Mouse (Mus musculus) intestine, embryonic 16.5 days (tissue): ENCODE results near the gene Rnaset2b. TPM values are rescaled to one million over a fixed set of nuclear protein-coding genes. Genes with fewer than 3 reads are reported as not detected.
"Not testable (repeated sequence)": the region's sequence is repeated elsewhere in the genome, so short reads cannot be mapped to it uniquely, and the experiment has no call there.

Experiments
- ATAC-seq: fragments of 200-750 bp; cut with Nextera tagmentation; 2 replicates; pipeline ENCODE4 v1.8.0; 2017; ENCODE audit warnings: moderate TSS enrichment, moderate library complexity
- H3K27ac ChIP-seq: fragments of 300-500 bp; sonication (generic); 2 replicates; pipeline ENCODE4 v1.5.1; 2014; ENCODE audit warnings: mild to moderate bottlenecking, low read length
- H3K27me3 ChIP-seq: fragments of 300-500 bp; sonication (generic); replicated peaks from 2 replicates; pipeline ENCODE4 v1.6.1; 2014; ENCODE audit warnings: low read length, control low read depth, mixed read lengths; ENCODE audit not compliant: control insufficient read depth, insufficient read depth
- H3K36me3 ChIP-seq: fragments of 300-500 bp; sonication (generic); 2 replicates; pipeline ENCODE4 v1.6.1; 2014; ENCODE audit warnings: low read length, control low read depth; ENCODE audit not compliant: control insufficient read depth, insufficient read depth
- H3K4me1 ChIP-seq: fragments of 300-500 bp; sonication (generic); 2 replicates; pipeline ENCODE4 v1.6.1; 2014; ENCODE audit warnings: low read length, control low read depth, mixed read lengths; ENCODE audit not compliant: control insufficient read depth, insufficient read depth
- H3K4me2 ChIP-seq: fragments of 300-500 bp; sonication (generic); 2 replicates; pipeline ENCODE4 v1.6.1; 2014; ENCODE audit warnings: low read depth, low read length, control low read depth
- H3K4me3 ChIP-seq: fragments of 300-500 bp; sonication (generic); 2 replicates; pipeline ENCODE4 v1.5.1; 2014; ENCODE audit warnings: mild to moderate bottlenecking, low read length
- H3K9ac ChIP-seq: fragments of 300-500 bp; sonication (generic); 2 replicates; pipeline ENCODE4 v1.6.1; 2014; ENCODE audit warnings: low read depth, low read length
- H3K9me3 ChIP-seq: fragments of 300-500 bp; sonication (generic); 2 replicates; pipeline ENCODE4 v1.6.1; 2016; ENCODE audit warnings: low read length, control low read depth; ENCODE audit not compliant: control insufficient read depth
- whole genome bisulfite sequencing: fragments of 180-500 bp; shearing (Covaris S2); extraction: QIAGEN DNeasy Blood & Tissue Kit; methylation state at CpG from one replicate; pipeline ENCODE4 v1.1.7; 2014; 5-methylcytosine and 5-hydroxymethylcytosine counted together
- polyA plus RNA-seq: library from polyadenylated mRNA; unstranded; fragments of >200 nt; fragmentation: Nextera tagmentation; extraction: Ambion mirVana; gene quantifications from 2 replicates; pipeline ENCODE4 v1.2.1, GENCODE M21; 2015

Rnaset2b gene
- polyA plus RNA-seq, 1 experiment from 2014 or later: 265 TPM

DNA sequence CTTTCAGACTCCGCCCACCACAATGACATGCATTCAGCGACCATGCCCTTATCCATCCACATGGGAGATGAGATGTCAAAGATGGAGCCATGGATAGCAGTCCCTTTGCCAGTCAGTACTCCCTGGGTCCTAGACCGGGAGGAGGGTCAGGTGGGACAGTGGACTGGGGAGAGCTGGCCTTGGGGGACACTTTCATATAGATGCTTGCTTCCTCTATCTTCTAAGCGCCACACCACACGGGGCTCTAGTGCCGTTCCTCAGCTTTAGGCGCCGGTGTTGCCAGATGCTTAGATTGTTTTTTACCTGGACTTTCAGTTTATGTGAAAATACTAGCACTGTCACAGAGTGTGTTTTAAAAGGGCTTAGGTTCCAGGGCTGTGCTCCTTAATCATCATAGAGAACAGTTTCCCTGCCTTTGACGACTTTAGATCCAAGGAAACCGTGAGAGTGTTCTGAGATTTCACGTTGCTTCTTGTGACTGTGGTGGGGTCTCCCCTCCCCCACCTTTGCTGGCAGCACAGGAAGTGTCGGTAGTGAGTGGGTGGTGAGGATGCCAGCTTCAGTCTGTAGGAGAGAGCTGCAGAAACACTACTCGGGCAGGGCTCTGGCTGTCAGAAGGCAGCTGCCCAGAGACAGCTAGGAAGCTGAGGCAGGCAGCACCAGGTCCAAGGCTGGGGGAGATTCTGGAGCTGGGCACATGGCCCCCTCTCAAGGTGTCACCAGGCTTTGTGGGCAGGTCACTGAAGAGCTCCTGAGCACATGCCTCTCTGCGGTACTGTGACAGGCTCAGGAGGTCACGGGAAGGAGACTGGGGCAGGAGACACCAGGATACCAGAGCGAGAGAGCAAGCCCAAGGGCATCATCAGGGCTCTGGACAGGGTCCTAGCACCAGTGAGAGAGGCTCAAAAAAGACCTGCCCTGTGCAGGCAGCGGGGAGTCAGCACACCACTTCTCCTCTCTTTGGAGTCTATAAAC is 63.0 kb downstream of the Rnaset2b start:
- WGBS: 63% methylated on average over 3 of the region's 17 CpGs
- not testable (repeated sequence) for H3K27me3 ChIP-seq, H3K36me3 ChIP-seq, ATAC-seq, H3K9ac ChIP-seq, H3K9me3 ChIP-seq, H3K4me1 ChIP-seq, H3K27ac ChIP-seq, H3K4me3 ChIP-seq, H3K4me2 ChIP-seq

Other genes with a start within 250 kb of the Rnaset2b start
- gene Ezr, start 187.8 kb upstream of the Rnaset2b start, polyA plus RNA-seq: 281 and 319 TPM in 2 replicates
- 47.5 and 47.9 TPM in 2 replicates for gene Rsph3b, start 22.0 kb upstream of the Rnaset2b start, polyA plus RNA-seq
- gene Tagap1, start 9.5 kb upstream of the Rnaset2b start, polyA plus RNA-seq: 29.7 and 37.8 TPM in 2 replicates
- gene Gm49721, start 8.3 kb downstream of the Rnaset2b start, polyA plus RNA-seq: not detected in 2 replicates
- not detected in 2 replicates for gene Gm1604a, start 54.9 kb downstream of the Rnaset2b start, polyA plus RNA-seq
- 5.3 and 5.5 TPM in 2 replicates for gene Rps6ka2, start 199.5 kb downstream of the Rnaset2b start, polyA plus RNA-seq